Mouse (Mus musculus) forebrain, embryonic 13.5 days (tissue): ENCODE results near the gene Pde11a. TPM values are rescaled to one million over a fixed set of nuclear protein-coding genes. Genes with fewer than 3 reads are reported as not detected.

Experiments used
- ATAC-seq: fragments of 200-750 bp; cut with Nextera tagmentation; 2 replicates; pipeline ENCODE4 v1.8.0; 2017
- H3K27ac ChIP-seq: fragments of 300-500 bp; sonication (generic); 2 replicates; pipeline ENCODE4 v1.5.1; 2015; ENCODE audit warnings: inconsistent platforms, mild to moderate bottlenecking, moderate library complexity
- H3K27me3 ChIP-seq: fragments of 300-500 bp; sonication (generic); 2 replicates; pipeline ENCODE4 v1.6.1; 2015; ENCODE audit warnings: mild to moderate bottlenecking, inconsistent platforms
- H3K36me3 ChIP-seq: fragments of 300-500 bp; sonication (generic); 2 replicates; pipeline ENCODE4 v1.6.1; 2015; ENCODE audit warnings: mild to moderate bottlenecking, inconsistent platforms; ENCODE audit not compliant: poor library complexity, severe bottlenecking
- H3K4me1 ChIP-seq: fragments of 300-500 bp; sonication (generic); 2 replicates; pipeline ENCODE4 v1.6.1; 2015; ENCODE audit warnings: inconsistent platforms
- H3K4me2 ChIP-seq: fragments of 300-500 bp; sonication (generic); 2 replicates; pipeline ENCODE4 v1.6.1; 2015; ENCODE audit warnings: inconsistent platforms, mild to moderate bottlenecking, moderate library complexity
- H3K4me3 ChIP-seq: fragments of 300-500 bp; sonication (generic); 2 replicates; pipeline ENCODE4 v1.5.1; 2015; ENCODE audit warnings: mild to moderate bottlenecking, inconsistent platforms
- H3K9ac ChIP-seq: fragments of 300-500 bp; sonication (generic); 2 replicates; pipeline ENCODE4 v1.6.1; 2015; ENCODE audit warnings: mild to moderate bottlenecking, inconsistent platforms
- H3K9me3 ChIP-seq: fragments of 300-500 bp; sonication (generic); replicated peaks from 2 replicates; pipeline ENCODE4 v1.6.1; 2016; ENCODE audit warnings: inconsistent platforms
- WGBS: fragments of 180-500 bp; shearing (Covaris S2); methylation state at CpG from one replicate; pipeline ENCODE4 v1.1.7; 2015; 5-methylcytosine and 5-hydroxymethylcytosine counted together
- polyA plus RNA-seq: library from polyadenylated mRNA; unstranded; fragments of >200 nt; fragmentation: Nextera tagmentation; extraction: Ambion mirVana; gene quantifications from 2 replicates; pipeline ENCODE4 v1.2.1, GENCODE M21; 2015

Pde11a gene
- polyA plus RNA-seq, 1 experiment from 2014 or later: 0.31 TPM

DNA sequence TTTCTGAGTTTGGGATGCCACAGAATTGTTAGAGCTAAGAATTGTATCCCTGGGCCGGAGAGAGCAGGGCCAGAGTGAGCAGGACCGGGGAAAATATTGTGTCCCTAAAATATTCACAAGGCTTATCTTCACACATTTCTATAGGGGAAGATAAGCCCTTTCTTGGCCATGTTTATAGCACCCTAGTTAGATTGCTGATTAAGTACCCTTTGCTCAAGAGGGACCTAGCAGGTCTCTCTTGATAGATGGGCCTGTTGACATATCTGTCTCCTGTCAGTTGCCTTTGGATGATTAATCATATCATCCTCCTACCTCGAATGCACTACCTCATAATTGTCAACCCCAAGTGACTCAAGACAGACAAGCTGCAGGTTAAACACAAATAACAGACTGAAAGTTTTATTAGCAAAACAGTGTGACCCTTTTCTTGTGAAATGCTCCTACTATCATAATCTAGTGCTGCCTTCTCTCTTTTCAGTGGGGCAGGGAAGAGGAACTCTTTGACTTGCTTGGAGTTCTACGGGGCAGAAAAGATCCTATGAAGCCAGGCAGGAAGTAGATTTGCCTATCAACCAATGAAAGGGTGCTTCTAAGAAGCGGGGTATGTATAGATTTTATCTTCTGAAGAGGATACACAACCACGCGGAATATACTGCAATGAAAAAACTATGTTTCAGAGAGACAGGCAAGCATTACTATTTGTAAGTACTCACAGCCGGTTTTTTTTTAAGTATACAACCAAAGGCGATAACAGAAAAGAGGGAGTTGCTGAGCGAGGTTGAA, 100.7 kb downstream of the Pde11a start:
- Histone ChIP-seq H3K27me3 (no peaks in the 10 kb centered on the region), H3K4me2 (no peak overlapping the region), H3K4me3 (no peak overlapping the region), H3K36me3 (no peaks in the 10 kb centered on the region), H3K9ac (no peak overlapping the region), H3K4me1 (no peaks in the 10 kb centered on the region), H3K27ac (no peak overlapping the region), H3K9me3 (no peaks in the 10 kb centered on the region)
- ATAC-seq: no peak
- WGBS: 92% methylated on average over 10 of the region's 10 CpGs

GRCm38 (mm10) chr2:76220364-76221108, 118.0 kb downstream of the Pde11a start:
- Histone ChIP-seq H3K4me3 (no peak overlapping the region), H3K9ac (no peak overlapping the region), H3K9me3 (no peaks in the 10 kb centered on the region), H3K36me3 (no peaks in the 10 kb centered on the region), H3K4me2 (no peak overlapping the region), H3K4me1 (peaks cover 8% of the 10 kb centered on the region), H3K27ac (peak overlapping the region; percentile 48), H3K27me3 (no peaks in the 10 kb centered on the region)
- WGBS: 18% methylated on average over 6 of the region's 6 CpGs
- ATAC-seq: peak; percentile 62; the same call in 1 of the 2 replicates

- Histone ChIP-seq H3K4me3 (no peak overlapping the region), H3K9ac (no peak overlapping the region), H3K9me3 (no peaks in the 10 kb centered on the region), H3K4me1 (peaks cover 8% of the 10 kb centered on the region), H3K27ac (no peak overlapping the region), H3K4me2 (no peak overlapping the region), H3K27me3 (no peaks in the 10 kb centered on the region), H3K36me3 (no peaks in the 10 kb centered on the region)
- ATAC-seq: no peak
- WGBS: 85% methylated on average over 6 of the region's 6 CpGs
Measured at GRCm38 (mm10) chr2:76219540-76219939, 119.0 kb downstream of the Pde11a start.

DNA sequence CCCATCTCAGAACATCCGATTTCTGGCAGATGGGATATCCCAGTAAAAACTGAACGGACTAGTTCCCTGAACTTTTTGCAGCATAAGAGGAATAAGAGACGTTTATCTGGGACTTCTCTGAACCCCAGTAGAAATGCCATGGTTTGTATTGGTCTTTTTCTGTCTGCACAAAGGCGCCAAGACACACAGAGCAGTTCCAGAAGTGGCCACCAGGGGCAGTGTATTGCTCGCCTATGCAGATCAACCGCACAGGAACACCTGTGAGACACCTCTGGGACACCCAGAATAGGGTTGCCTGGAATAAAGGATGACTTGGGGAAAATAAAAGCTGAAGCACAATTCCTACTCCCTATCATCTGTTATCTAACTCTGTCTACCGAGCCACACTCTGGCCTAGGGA, 122.4 kb downstream of the Pde11a start:
- Histone ChIP-seq H3K36me3 (no peaks in the 10 kb centered on the region), H3K9ac (no peak overlapping the region), H3K9me3 (no peaks in the 10 kb centered on the region), H3K4me2 (no peak overlapping the region), H3K27ac (no peak overlapping the region), H3K4me3 (no peak overlapping the region), H3K27me3 (no peaks in the 10 kb centered on the region), H3K4me1 (peaks cover 8% of the 10 kb centered on the region)
- 67% methylated on average over 7 of the region's 7 CpGs for WGBS
- ATAC-seq: no peak

DNA sequence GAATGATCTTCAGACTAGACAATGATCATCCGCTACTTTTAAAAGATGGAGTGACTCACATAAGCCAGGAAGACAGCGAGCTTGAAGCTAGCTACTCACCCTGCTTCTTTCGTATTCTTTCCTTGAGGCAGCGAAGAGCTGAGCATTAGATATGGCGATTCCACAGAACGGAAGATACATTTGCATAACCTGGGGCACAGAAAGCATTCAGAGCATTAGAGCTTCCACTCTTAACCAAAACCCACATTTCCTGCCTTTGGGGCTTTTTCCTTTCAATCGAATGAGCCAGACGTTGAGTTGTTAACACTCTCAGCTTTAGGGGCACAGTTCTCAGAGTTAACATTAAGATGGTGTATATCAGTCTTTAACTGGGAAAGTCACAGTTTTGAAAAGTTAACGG, 123.4 kb downstream of the Pde11a start:
- H3K27ac ChIP-seq: no peak overlapping the region
- no peaks in the 10 kb centered on the region for H3K27me3 ChIP-seq
- H3K9me3 ChIP-seq: no peaks in the 10 kb centered on the region
- ATAC-seq: no peak
- H3K4me1 ChIP-seq: peaks cover 3% of the 10 kb centered on the region
- H3K36me3 ChIP-seq: no peaks in the 10 kb centered on the region
- H3K4me3 ChIP-seq: no peak overlapping the region
- no peak overlapping the region for H3K4me2 ChIP-seq
- WGBS: 91% methylated on average over 9 of the region's 9 CpGs
- no peak overlapping the region for H3K9ac ChIP-seq

GRCm38 (mm10) chr2:76185126-76185525, 153.4 kb downstream of the Pde11a start:
- Histone ChIP-seq H3K27me3 (no peaks in the 10 kb centered on the region), H3K4me3 (no peak overlapping the region), H3K9ac (no peak overlapping the region), H3K4me2 (no peak overlapping the region), H3K4me1 (no peaks in the 10 kb centered on the region), H3K9me3 (no peaks in the 10 kb centered on the region), H3K27ac (no peak overlapping the region), H3K36me3 (no peaks in the 10 kb centered on the region)
- WGBS: 50% methylated on average over 1 of the region's 1 CpGs
- ATAC-seq: no peak

DNA sequence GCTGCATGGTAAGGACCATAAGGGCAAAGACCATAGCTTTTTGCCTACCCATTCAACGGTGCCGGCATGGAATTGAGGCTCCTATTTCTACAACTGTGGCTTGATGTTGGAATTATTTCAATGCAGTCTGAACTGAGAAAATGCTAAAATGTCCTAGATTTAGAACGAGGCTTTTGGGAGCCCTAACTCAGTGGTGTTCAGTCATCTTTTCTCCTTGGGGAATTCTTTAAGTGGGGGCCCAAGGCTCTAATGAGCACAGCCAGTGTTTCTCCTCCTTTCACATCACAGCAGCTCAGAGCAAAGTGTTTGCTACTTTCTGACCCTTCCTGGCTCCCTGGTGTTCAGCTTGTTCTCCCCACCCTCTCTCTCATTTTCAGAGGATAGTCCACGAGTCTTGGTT, 175.8 kb downstream of the Pde11a start:
- Histone ChIP-seq H3K36me3 (no peaks in the 10 kb centered on the region), H3K27me3 (no peaks in the 10 kb centered on the region), H3K4me2 (no peak overlapping the region), H3K9ac (no peak overlapping the region), H3K4me1 (no peaks in the 10 kb centered on the region), H3K4me3 (no peak overlapping the region), H3K27ac (no peak overlapping the region), H3K9me3 (no peaks in the 10 kb centered on the region)
- WGBS: 87% methylated on average over 4 of the region's 4 CpGs
- ATAC-seq: no peak

GRCm38 (mm10) chr2:76158973-76159372, 179.6 kb downstream of the Pde11a start:
- Histone ChIP-seq H3K9me3 (no peaks in the 10 kb centered on the region), H3K9ac (no peak overlapping the region), H3K4me1 (no peaks in the 10 kb centered on the region), H3K4me2 (no peak overlapping the region), H3K27ac (no peak overlapping the region), H3K4me3 (no peak overlapping the region), H3K36me3 (no peaks in the 10 kb centered on the region), H3K27me3 (no peaks in the 10 kb centered on the region)
- WGBS: 57% methylated on average over 2 of the region's 2 CpGs
- no peak for ATAC-seq

GRCm38 (mm10) chr2:76141136-76141535, 197.4 kb downstream of the Pde11a start:
- no peak overlapping the region for H3K9ac ChIP-seq
- H3K9me3 ChIP-seq: no peaks in the 10 kb centered on the region
- 34% methylated on average over 10 of the region's 10 CpGs for WGBS
- ATAC-seq: no peak
- no peaks in the 10 kb centered on the region for H3K36me3 ChIP-seq
- H3K4me3 ChIP-seq: no peak overlapping the region
- no peaks in the 10 kb centered on the region for H3K27me3 ChIP-seq
- H3K4me2 ChIP-seq: no peak overlapping the region
- H3K4me1 ChIP-seq: 0 out of 2 replicates have a peak, but pooled peaks cover 6% of the 10 kb centered on the region
- H3K27ac ChIP-seq: no peak overlapping the region

GRCm38 (mm10) chr2:76132983-76133382, 205.6 kb downstream of the Pde11a start:
- H3K9me3 ChIP-seq: no peaks in the 10 kb centered on the region

GRCm38 (mm10) chr2:76129933-76130627, 208.5 kb downstream of the Pde11a start:
- H3K9me3 ChIP-seq: no peaks in the 10 kb centered on the region
- no peaks in the 10 kb centered on the region for H3K27me3 ChIP-seq
- no peak overlapping the region for H3K4me2 ChIP-seq
- ATAC-seq: no peak; the same call in 1 of the 2 replicates
- peaks cover 10% of the 10 kb centered on the region for H3K4me1 ChIP-seq
- H3K9ac ChIP-seq: no peak overlapping the region
- 35% methylated on average over 12 of the region's 12 CpGs for WGBS
- no peaks in the 10 kb centered on the region for H3K36me3 ChIP-seq
- H3K4me3 ChIP-seq: no peak overlapping the region
- H3K27ac ChIP-seq: no peak overlapping the region; the same call in 1 of the 2 replicates

More at GRCm38 (mm10) chr2:76132983-76133382, 205.6 kb downstream of the Pde11a start:
- Histone ChIP-seq H3K9ac (no peak overlapping the region), H3K27ac (no peak overlapping the region), H3K4me2 (no peak overlapping the region), H3K4me1 (peaks cover 10% of the 10 kb centered on the region), H3K36me3 (no peaks in the 10 kb centered on the region), H3K4me3 (no peak overlapping the region), H3K27me3 (no peaks in the 10 kb centered on the region)
- ATAC-seq: no peak
- WGBS: 77% methylated on average over 3 of the region's 3 CpGs

GRCm38 (mm10) chr2:76129058-76129437, 209.5 kb downstream of the Pde11a start:
- Histone ChIP-seq H3K9me3 (no peaks in the 10 kb centered on the region), H3K4me2 (no peak overlapping the region), H3K4me3 (no peak overlapping the region), H3K9ac (no peak overlapping the region), H3K36me3 (no peaks in the 10 kb centered on the region), H3K27me3 (no peaks in the 10 kb centered on the region), H3K4me1 (peaks cover 10% of the 10 kb centered on the region), H3K27ac (no peak overlapping the region)
- no peak for ATAC-seq
- WGBS: 81% methylated on average over 8 of the region's 8 CpGs
